Mouse (Mus musculus) thymus, adult 2 months (tissue): Measurements from ENCODE around the gene Ilkap.

Source experiments
- CTCF ChIP-seq: fragments of 200-500 bp; IDR thresholded peaks from 2 replicates; pipeline ENCODE4 v1.5.1; 2012; ENCODE audit warnings: mild to moderate bottlenecking, control low read depth, low read length, moderate library complexity, borderline replicate concordance; ENCODE audit not compliant: control insufficient read depth, poor library complexity, insufficient read depth; ENCODE audit errors: extremely low read depth
- POLR2A ChIP-seq: fragments of 200-500 bp; IDR thresholded peaks from 2 replicates; pipeline ENCODE4 v1.6.1; 2012; ENCODE audit warnings: mild to moderate bottlenecking, low read length, control low read depth, moderate library complexity; ENCODE audit not compliant: control insufficient read depth, poor library complexity, insufficient read depth; ENCODE audit errors: extremely low read depth

DNA sequence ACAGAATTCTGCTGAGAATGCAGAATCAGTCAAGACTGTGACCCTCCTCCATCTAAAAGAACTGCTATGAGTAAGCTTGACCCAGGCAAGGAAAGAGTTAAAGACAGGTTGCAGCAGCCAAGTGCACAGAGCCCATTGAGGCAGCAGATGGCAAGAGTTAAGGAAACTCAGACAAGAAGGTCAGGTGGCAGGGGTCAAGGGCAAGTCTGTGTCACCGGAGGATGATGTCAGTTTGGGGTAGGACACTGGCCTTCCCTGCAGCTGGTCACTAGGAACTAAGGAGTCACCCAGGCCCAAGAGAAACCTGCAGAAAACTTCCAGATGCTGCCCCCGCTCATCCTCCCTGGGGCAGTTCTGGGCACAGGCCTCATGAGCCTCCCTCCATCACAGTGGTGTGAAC is 74.0 kb downstream of the Ilkap start:
- TF ChIP-seq POLR2A (no peak), CTCF (no peak)
